Mouse (Mus musculus): ENCODE results near the gene Fam208a. TPM values are rescaled to one million over a fixed set of nuclear protein-coding genes. Genes with fewer than 3 reads are reported as not detected.

Gene Fam208a
- polyA plus RNA-seq (2016; fragmentation: Nextera tagmentation; extraction: Ambion mirVana): 11.7 and 13.0 TPM in 2 replicates

- peak; percentile 91 for DNase-seq (ENCODE audit: extremely low spot score, low spot score)
- WGBS: 1% methylated on average over 43 of the region's 43 CpGs
Observed at GRCm38 (mm10) chr14:27428573-27428972, at the start of gene Fam208a. TSS of gene Fam208a (plus strand) at chr14:27428834.

GRCm38 (mm10) chr14:27379404-27379803 lies 49.2 kb upstream of the Fam208a start:
- no peak overlapping the region for H3K4me3 ChIP-seq
- WGBS: 92% methylated on average over 12 of the region's 12 CpGs
- H3K27ac ChIP-seq: no peak overlapping the region
- DNase-seq (ENCODE audit: extremely low spot score, low spot score): no peak
- H3K4me1 ChIP-seq: no peaks in the 10 kb centered on the region
- H3K27me3 ChIP-seq (ENCODE audit: poor library complexity, severe bottlenecking): no peaks in the 10 kb centered on the region
- no peaks in the 10 kb centered on the region for H3K36me3 ChIP-seq (replicated peaks)
- H3K9me3 ChIP-seq: no peaks in the 10 kb centered on the region

More at GRCm38 (mm10) chr14:27428573-27428972, at the start of gene Fam208a:
- Histone ChIP-seq H3K36me3 (replicated peaks) (peaks cover 35% of the 10 kb centered on the region), H3K27ac (peak within 1 kb of the TSS; percentile 98), H3K9me3 (peaks cover 28% of the 10 kb centered on the region), H3K27me3 (ENCODE audit: poor library complexity, severe bottlenecking) (peaks cover 15% of the 10 kb centered on the region), H3K4me1 (peaks cover 18% of the 10 kb centered on the region), H3K4me3 (peak within 1 kb of the TSS; percentile 73)

DNA sequence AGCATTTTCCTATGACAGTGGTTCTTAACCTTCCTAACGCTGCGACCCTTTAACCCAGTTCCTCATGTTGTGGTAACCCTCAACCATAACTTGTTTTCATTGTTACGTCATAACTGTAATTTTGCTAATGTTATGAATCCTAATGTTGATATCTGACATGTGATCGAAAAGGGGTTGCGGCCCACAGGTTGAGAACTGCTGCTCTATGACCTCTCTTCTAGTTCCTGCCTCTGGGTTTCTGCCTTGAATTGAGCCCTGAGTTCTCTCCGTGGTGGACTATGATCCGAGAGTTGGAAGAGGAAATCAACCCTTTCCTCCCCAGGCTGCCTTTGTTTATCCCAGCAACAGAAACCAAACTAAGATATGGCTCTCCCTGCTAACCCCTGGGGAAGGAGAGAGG lies 47.2 kb upstream of the Fam208a start:
- WGBS: 91% methylated on average over 7 of the region's 7 CpGs

GRCm38 (mm10) chr14:27383321-27383830 lies 45.3 kb upstream of the Fam208a start:
- no peaks in the 10 kb centered on the region for H3K9me3 ChIP-seq
- H3K4me1 ChIP-seq: no peaks in the 10 kb centered on the region
- H3K36me3 ChIP-seq (replicated peaks): no peaks in the 10 kb centered on the region
- no peaks in the 10 kb centered on the region for H3K27me3 ChIP-seq (ENCODE audit: poor library complexity, severe bottlenecking)
- no peak for DNase-seq (ENCODE audit: extremely low spot score, low spot score)
- H3K27ac ChIP-seq: no peak overlapping the region
- 86% methylated on average over 5 of the region's 5 CpGs for WGBS
- H3K4me3 ChIP-seq: no peak overlapping the region

More for the DNA sequence above, 47.2 kb upstream of the Fam208a start:
- DNase-seq (ENCODE audit: extremely low spot score, low spot score): no peak
- H3K4me3 ChIP-seq: no peak overlapping the region
- no peaks in the 10 kb centered on the region for H3K9me3 ChIP-seq
- no peaks in the 10 kb centered on the region for H3K4me1 ChIP-seq
- H3K27me3 ChIP-seq (ENCODE audit: poor library complexity, severe bottlenecking): no peaks in the 10 kb centered on the region
- no peaks in the 10 kb centered on the region for H3K36me3 ChIP-seq (replicated peaks)
- H3K27ac ChIP-seq: no peak overlapping the region

GRCm38 (mm10) chr14:27384143-27384542 lies 44.5 kb upstream of the Fam208a start:
- H3K27ac ChIP-seq: no peak overlapping the region
- no peaks in the 10 kb centered on the region for H3K36me3 ChIP-seq (replicated peaks)
- H3K9me3 ChIP-seq: no peaks in the 10 kb centered on the region
- no peak for DNase-seq (ENCODE audit: extremely low spot score, low spot score)
- H3K4me3 ChIP-seq: no peak overlapping the region
- no peaks in the 10 kb centered on the region for H3K27me3 ChIP-seq (ENCODE audit: poor library complexity, severe bottlenecking)
- H3K4me1 ChIP-seq: no peaks in the 10 kb centered on the region
- WGBS: 88% methylated on average over 4 of the region's 4 CpGs

- no peak overlapping the region for H3K4me3 ChIP-seq
- no peak overlapping the region for H3K27ac ChIP-seq
- peaks cover 10% of the 10 kb centered on the region for H3K4me1 ChIP-seq
- no peaks in the 10 kb centered on the region for H3K9me3 ChIP-seq
- no peaks in the 10 kb centered on the region for H3K27me3 ChIP-seq (ENCODE audit: poor library complexity, severe bottlenecking)
- DNase-seq (ENCODE audit: extremely low spot score, low spot score): no peak
- no peaks in the 10 kb centered on the region for H3K36me3 ChIP-seq (replicated peaks)
Observed at GRCm38 (mm10) chr14:27388616-27389015, 40.0 kb upstream of the Fam208a start.

DNA sequence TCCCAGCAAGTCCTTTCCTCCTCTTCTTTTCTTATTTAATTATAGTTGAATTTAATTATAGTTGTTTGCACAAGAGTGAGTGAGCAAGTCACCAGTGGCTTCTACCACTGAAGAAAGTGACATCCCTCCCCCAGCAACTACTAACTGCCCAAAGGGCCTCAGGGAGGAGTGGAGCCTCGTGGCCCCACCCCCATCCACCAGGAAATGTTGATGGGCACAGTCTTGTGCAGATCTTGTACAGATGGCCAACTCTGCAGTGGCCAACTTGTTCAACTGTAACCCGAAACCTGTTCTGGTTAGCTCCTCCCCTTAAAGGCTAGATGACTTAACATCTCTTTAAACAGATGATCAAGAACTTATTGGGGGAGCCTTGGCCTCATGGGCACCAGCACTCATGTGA lies 38.9 kb upstream of the Fam208a start:
- Histone ChIP-seq H3K36me3 (replicated peaks) (no peaks in the 10 kb centered on the region), H3K27ac (no peak overlapping the region), H3K27me3 (ENCODE audit: poor library complexity, severe bottlenecking) (no peaks in the 10 kb centered on the region), H3K4me1 (peaks cover 13% of the 10 kb centered on the region), H3K4me3 (no peak overlapping the region), H3K9me3 (no peaks in the 10 kb centered on the region)
- WGBS: 81% methylated on average over 2 of the region's 2 CpGs
- DNase-seq (ENCODE audit: extremely low spot score, low spot score): no peak

GRCm38 (mm10) chr14:27390663-27391062 lies 38.0 kb upstream of the Fam208a start:
- no peak for DNase-seq (ENCODE audit: extremely low spot score, low spot score)
- Histone ChIP-seq H3K4me1 (peaks cover 13% of the 10 kb centered on the region), H3K9me3 (no peaks in the 10 kb centered on the region), H3K27me3 (ENCODE audit: poor library complexity, severe bottlenecking) (no peaks in the 10 kb centered on the region), H3K4me3 (no peak overlapping the region), H3K27ac (no peak overlapping the region), H3K36me3 (replicated peaks) (no peaks in the 10 kb centered on the region)
- WGBS: 48% methylated on average over 7 of the region's 7 CpGs

DNA sequence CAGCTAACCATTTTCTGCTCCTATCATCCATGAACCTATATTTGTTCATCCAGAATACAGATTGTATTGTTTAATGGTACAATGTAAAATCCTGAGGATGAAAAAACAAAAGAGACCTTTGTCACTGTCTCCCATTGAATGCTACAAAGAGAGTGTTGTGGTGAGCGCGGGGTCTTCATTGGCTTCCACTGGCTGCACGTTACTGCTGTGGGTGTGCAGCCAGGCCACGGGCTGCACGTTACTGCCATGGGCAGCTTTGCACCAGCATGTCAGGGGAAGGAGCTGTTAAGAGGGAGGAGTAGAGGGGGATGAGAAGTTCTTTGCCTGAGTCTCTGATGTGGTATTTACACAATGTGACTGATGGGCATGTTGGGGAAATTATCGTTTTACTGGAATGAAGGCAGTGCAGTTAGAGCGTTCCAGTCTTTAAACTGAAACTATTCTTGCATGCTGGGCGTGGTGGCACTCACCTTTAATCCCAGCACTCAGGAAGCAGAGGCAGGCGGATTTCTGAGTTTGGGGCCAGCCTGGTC lies 36.8 kb upstream of the Fam208a start:
- Histone ChIP-seq H3K36me3 (replicated peaks) (no peaks in the 10 kb centered on the region), H3K27me3 (ENCODE audit: poor library complexity, severe bottlenecking) (no peaks in the 10 kb centered on the region), H3K27ac (no peak overlapping the region), H3K4me1 (peaks cover 13% of the 10 kb centered on the region), H3K9me3 (no peaks in the 10 kb centered on the region), H3K4me3 (no peak overlapping the region)
- WGBS: 76% methylated on average over 9 of the region's 9 CpGs
- DNase-seq (ENCODE audit: extremely low spot score, low spot score): no peak

GRCm38 (mm10) chr14:27392660-27393059 lies 36.0 kb upstream of the Fam208a start:
- WGBS: 94% methylated on average over 2 of the region's 2 CpGs
- H3K27ac ChIP-seq: no peak overlapping the region
- no peaks in the 10 kb centered on the region for H3K9me3 ChIP-seq
- H3K4me3 ChIP-seq: no peak overlapping the region
- H3K36me3 ChIP-seq (replicated peaks): no peaks in the 10 kb centered on the region
- H3K27me3 ChIP-seq (ENCODE audit: poor library complexity, severe bottlenecking): no peaks in the 10 kb centered on the region
- DNase-seq (ENCODE audit: extremely low spot score, low spot score): no peak
- H3K4me1 ChIP-seq: peaks cover 13% of the 10 kb centered on the region

DNA sequence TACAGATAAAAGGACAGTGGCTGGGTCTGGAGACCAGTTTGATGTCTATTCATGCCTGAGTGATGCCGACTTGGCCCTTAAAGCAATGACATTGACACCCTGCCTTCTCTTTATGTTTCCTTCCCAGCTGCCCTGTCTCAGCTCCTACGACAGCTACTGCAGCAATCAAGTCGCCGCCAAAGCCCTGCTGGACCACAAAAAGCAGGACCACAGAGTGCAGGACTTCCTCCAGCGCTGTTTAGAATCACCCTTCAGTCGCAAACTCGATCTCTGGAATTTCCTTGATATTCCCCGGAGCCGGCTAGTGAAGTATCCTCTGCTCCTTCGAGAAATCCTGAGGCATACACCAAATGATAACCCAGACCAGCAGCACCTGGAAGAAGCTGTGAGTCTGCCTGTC lies 34.8 kb upstream of the Fam208a start:
- Histone ChIP-seq H3K9me3 (no peaks in the 10 kb centered on the region), H3K4me1 (peaks cover 13% of the 10 kb centered on the region), H3K27me3 (ENCODE audit: poor library complexity, severe bottlenecking) (no peaks in the 10 kb centered on the region), H3K27ac (no peak overlapping the region), H3K36me3 (replicated peaks) (no peaks in the 10 kb centered on the region), H3K4me3 (no peak overlapping the region)
- 79% methylated on average over 10 of the region's 10 CpGs for WGBS
- DNase-seq (ENCODE audit: extremely low spot score, low spot score): no peak

DNA sequence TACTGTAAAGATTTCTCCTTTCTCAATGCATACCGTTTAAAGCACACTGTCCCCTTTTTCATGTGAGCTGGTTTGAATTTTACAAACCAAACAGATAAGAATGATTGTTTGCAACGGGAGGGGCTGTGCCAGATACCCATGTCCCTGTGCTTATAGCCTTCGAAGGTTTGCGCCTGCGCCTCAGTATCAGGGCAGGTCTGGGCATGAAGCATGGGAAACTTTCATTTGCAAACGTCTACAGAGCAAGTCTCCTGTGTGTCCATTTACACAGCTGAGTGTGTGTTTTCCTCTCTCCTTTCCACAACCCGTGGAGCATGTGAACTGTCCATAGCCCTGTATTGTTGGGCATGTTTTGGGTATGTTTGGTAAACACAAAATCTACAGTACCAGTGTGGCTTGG lies 32.2 kb upstream of the Fam208a start:
- 90% methylated on average over 7 of the region's 7 CpGs for WGBS

DNA sequence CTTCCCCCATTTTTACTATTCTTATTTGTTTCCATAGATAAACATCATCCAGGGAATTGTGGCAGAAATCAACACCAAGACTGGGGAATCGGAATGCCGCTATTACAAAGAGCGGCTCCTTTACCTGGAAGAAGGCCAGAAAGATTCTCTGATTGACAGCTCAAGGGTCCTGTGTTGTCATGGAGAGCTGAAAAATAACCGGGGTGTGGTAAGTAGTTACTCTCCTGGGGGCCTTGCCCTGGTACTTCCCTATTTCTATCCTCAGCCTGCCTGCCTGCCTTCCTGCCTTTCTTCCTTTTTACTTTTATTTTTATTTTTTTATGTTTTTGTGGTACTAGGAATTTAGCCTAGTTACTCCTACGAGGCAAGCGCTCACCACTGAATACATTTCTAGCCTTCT lies 31.1 kb upstream of the Fam208a start:
- Histone ChIP-seq H3K4me3 (no peak overlapping the region), H3K27ac (no peak overlapping the region), H3K9me3 (no peaks in the 10 kb centered on the region), H3K4me1 (peaks cover 3% of the 10 kb centered on the region; the same call in 1 of the 2 replicates), H3K27me3 (ENCODE audit: poor library complexity, severe bottlenecking) (no peaks in the 10 kb centered on the region), H3K36me3 (replicated peaks) (no peaks in the 10 kb centered on the region)
- WGBS: 90% methylated on average over 6 of the region's 6 CpGs
- DNase-seq (ENCODE audit: extremely low spot score, low spot score): no peak

More for the DNA sequence above, 32.2 kb upstream of the Fam208a start:
- Histone ChIP-seq H3K27ac (no peak overlapping the region), H3K4me3 (no peak overlapping the region), H3K27me3 (ENCODE audit: poor library complexity, severe bottlenecking) (no peaks in the 10 kb centered on the region), H3K4me1 (peaks cover 3% of the 10 kb centered on the region; the same call in 1 of the 2 replicates), H3K36me3 (replicated peaks) (no peaks in the 10 kb centered on the region), H3K9me3 (no peaks in the 10 kb centered on the region)
- DNase-seq (ENCODE audit: extremely low spot score, low spot score): no peak

- H3K4me3 ChIP-seq: no peak overlapping the region
- no peak overlapping the region for H3K27ac ChIP-seq
- H3K9me3 ChIP-seq: no peaks in the 10 kb centered on the region
- H3K36me3 ChIP-seq (replicated peaks): no peaks in the 10 kb centered on the region
- no peaks in the 10 kb centered on the region for H3K4me1 ChIP-seq
- 94% methylated on average over 6 of the region's 6 CpGs for WGBS
- DNase-seq (ENCODE audit: extremely low spot score, low spot score): no peak
- H3K27me3 ChIP-seq (ENCODE audit: poor library complexity, severe bottlenecking): no peaks in the 10 kb centered on the region
Observed at GRCm38 (mm10) chr14:27400495-27400894, 28.1 kb upstream of the Fam208a start.
